Mouse (Mus musculus) liver, embryonic 16.5 days (tissue): ENCODE results near the gene Xpo6. TPM values are rescaled to one million over a fixed set of nuclear protein-coding genes. Genes with fewer than 3 reads are reported as not detected.

Source experiments
- ATAC-seq: fragments of 200-750 bp; cut with Nextera tagmentation; 2 replicates; pipeline ENCODE4 v1.8.0; 2017; ENCODE audit warnings: low read depth, mild to moderate bottlenecking, moderate number of reproducible peaks, moderate library complexity
- H3K27ac ChIP-seq: fragments of 300-500 bp; sonication (generic); 2 replicates; pipeline ENCODE4 v1.5.1; 2014; ENCODE audit warnings: mild to moderate bottlenecking, low read length
- H3K27me3 ChIP-seq: fragments of 300-500 bp; sonication (generic); 2 replicates; pipeline ENCODE4 v1.6.1; 2014; ENCODE audit warnings: low read depth, low read length, mixed read lengths; ENCODE audit not compliant: control insufficient read depth, insufficient read depth
- H3K36me3 ChIP-seq: fragments of 300-500 bp; sonication (generic); 2 replicates; pipeline ENCODE4 v1.6.1; 2014; ENCODE audit warnings: mild to moderate bottlenecking; ENCODE audit not compliant: control insufficient read depth, insufficient read depth
- H3K4me1 ChIP-seq: fragments of 300-500 bp; sonication (generic); 2 replicates; pipeline ENCODE4 v1.6.1; 2014; ENCODE audit warnings: low read depth, low read length, mixed read lengths; ENCODE audit not compliant: control insufficient read depth
- H3K4me2 ChIP-seq: fragments of 300-500 bp; sonication (generic); 2 replicates; pipeline ENCODE4 v1.6.1; 2014; ENCODE audit warnings: low read depth, low read length, mixed read lengths
- H3K4me3 ChIP-seq: fragments of 300-500 bp; sonication (generic); 2 replicates; pipeline ENCODE4 v1.5.1; 2014; ENCODE audit warnings: low read depth, mild to moderate bottlenecking, low read length
- H3K9ac ChIP-seq: fragments of 300-500 bp; sonication (generic); 2 replicates; pipeline ENCODE4 v1.6.1; 2014; ENCODE audit warnings: low read depth, low read length
- H3K9me3 ChIP-seq: fragments of 300-500 bp; sonication (generic); replicated peaks from 2 replicates; pipeline ENCODE4 v1.6.1; 2016; ENCODE audit warnings: low read length; ENCODE audit not compliant: control insufficient read depth
- WGBS: fragments of 180-500 bp; shearing (Covaris S2); extraction: QIAGEN DNeasy Blood & Tissue Kit; methylation state at CpG from one replicate; pipeline ENCODE4 v1.1.7; 2014; ENCODE audit not compliant: insufficient replicate concordance; 5-methylcytosine and 5-hydroxymethylcytosine counted together
- polyA plus RNA-seq: library from polyadenylated mRNA; unstranded; fragments of >200 nt; fragmentation: Nextera tagmentation; extraction: Ambion mirVana; gene quantifications from 2 replicates; pipeline ENCODE4 v1.2.1, GENCODE M21; 2015

Xpo6 gene
- polyA plus RNA-seq, 1 experiment from 2014 or later: 17.7 TPM

GRCm38 (mm10) chr7:126180956-126181355 lies 19.3 kb downstream of the Xpo6 start:
- Histone ChIP-seq H3K9me3 (no peaks in the 10 kb centered on the region), H3K9ac (no peak overlapping the region), H3K4me3 (no peak overlapping the region), H3K27me3 (no peaks in the 10 kb centered on the region), H3K4me1 (peaks cover 49% of the 10 kb centered on the region), H3K4me2 (no peak overlapping the region), H3K36me3 (no peaks in the 10 kb centered on the region), H3K27ac (peak overlapping the region; percentile 4; the same call in 1 of the 2 replicates)
- ATAC-seq: no peak
- 19% methylated on average over 3 of the region's 3 CpGs for WGBS

GRCm38 (mm10) chr7:126178804-126179203 lies 21.5 kb downstream of the Xpo6 start:
- no peaks in the 10 kb centered on the region for H3K9me3 ChIP-seq

GRCm38 (mm10) chr7:126175999-126176398 lies 24.3 kb downstream of the Xpo6 start:
- H3K4me3 ChIP-seq: no peak overlapping the region
- no peak overlapping the region for H3K27ac ChIP-seq
- H3K4me1 ChIP-seq: peaks cover 14% of the 10 kb centered on the region
- 80% methylated on average over 12 of the region's 12 CpGs for WGBS
- no peaks in the 10 kb centered on the region for H3K9me3 ChIP-seq
- no peak for ATAC-seq
- H3K27me3 ChIP-seq: no peaks in the 10 kb centered on the region
- H3K9ac ChIP-seq: no peak overlapping the region
- peaks cover 13% of the 10 kb centered on the region for H3K36me3 ChIP-seq
- H3K4me2 ChIP-seq: no peak overlapping the region

More at GRCm38 (mm10) chr7:126178804-126179203, 21.5 kb downstream of the Xpo6 start:
- Histone ChIP-seq H3K4me2 (no peak overlapping the region), H3K27ac (no peak overlapping the region), H3K4me1 (peaks cover 37% of the 10 kb centered on the region), H3K4me3 (no peak overlapping the region), H3K36me3 (0 out of 2 replicates have a peak, but pooled peaks cover 3% of the 10 kb centered on the region), H3K9ac (no peak overlapping the region), H3K27me3 (no peaks in the 10 kb centered on the region)
- ATAC-seq: no peak

- no peak overlapping the region; the same call in 1 of the 2 replicates for H3K27ac ChIP-seq
Observed at GRCm38 (mm10) chr7:126175456-126175855, 24.8 kb downstream of the Xpo6 start.

DNA sequence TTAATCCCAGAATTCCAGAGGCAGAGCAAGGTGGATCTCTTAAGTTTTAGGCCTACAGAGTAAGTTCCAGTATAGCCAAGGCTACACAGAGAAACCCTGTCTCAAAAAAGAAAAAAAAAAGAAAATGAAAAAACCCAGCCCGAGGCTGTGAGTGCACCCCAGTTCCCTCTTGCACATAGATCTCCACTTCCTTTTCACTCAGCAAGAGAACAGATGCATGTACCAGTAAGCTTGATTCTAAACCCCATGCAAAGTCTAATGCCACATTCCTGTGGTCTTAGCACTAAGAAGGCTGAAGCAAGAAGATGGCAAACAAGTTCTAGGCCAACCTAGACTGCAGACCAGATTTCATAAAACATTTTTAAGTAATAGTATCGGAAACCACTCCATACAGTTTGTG lies 25.4 kb downstream of the Xpo6 start:
- no peak overlapping the region; the same call in 1 of the 2 replicates for H3K27ac ChIP-seq
- no peaks in the 10 kb centered on the region for H3K9me3 ChIP-seq
- no peak overlapping the region for H3K9ac ChIP-seq
- H3K36me3 ChIP-seq: peaks cover 15% of the 10 kb centered on the region
- no peaks in the 10 kb centered on the region for H3K27me3 ChIP-seq
- H3K4me3 ChIP-seq: no peak overlapping the region
- ATAC-seq: no peak
- no peak overlapping the region for H3K4me2 ChIP-seq
- peaks cover 8% of the 10 kb centered on the region for H3K4me1 ChIP-seq
- 66% methylated on average over 2 of the region's 2 CpGs for WGBS

More at GRCm38 (mm10) chr7:126175456-126175855, 24.8 kb downstream of the Xpo6 start:
- ATAC-seq: no peak
- no peak overlapping the region for H3K4me3 ChIP-seq
- H3K4me2 ChIP-seq: no peak overlapping the region
- H3K9me3 ChIP-seq: no peaks in the 10 kb centered on the region
- no peak overlapping the region for H3K9ac ChIP-seq
- peaks cover 15% of the 10 kb centered on the region for H3K36me3 ChIP-seq
- H3K27me3 ChIP-seq: no peaks in the 10 kb centered on the region
- WGBS: 69% methylated on average over 7 of the region's 7 CpGs
- peaks cover 9% of the 10 kb centered on the region for H3K4me1 ChIP-seq

DNA sequence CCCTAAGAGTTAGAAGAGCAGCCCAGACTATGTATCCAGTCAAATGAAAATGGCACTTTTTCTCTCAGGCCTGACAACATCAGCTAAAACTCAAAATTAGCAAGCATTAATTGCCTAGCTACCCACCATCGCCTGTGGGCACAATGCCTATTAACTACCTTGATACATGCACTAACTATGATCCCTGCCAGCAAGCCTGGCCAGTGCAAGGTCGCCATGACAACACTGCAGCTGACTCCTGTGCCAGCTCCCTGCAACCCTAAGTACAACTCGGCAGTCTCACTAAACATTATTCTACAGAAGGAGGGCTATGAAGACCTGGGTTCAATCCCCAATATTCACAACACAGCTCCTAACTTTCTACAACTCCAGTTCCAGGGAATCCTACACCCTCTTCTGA lies 28.3 kb downstream of the Xpo6 start:
- Histone ChIP-seq H3K4me2 (no peak overlapping the region), H3K36me3 (peaks cover 18% of the 10 kb centered on the region), H3K4me1 (peaks cover 6% of the 10 kb centered on the region), H3K9me3 (no peaks in the 10 kb centered on the region), H3K4me3 (no peak overlapping the region), H3K27me3 (no peaks in the 10 kb centered on the region), H3K9ac (no peak overlapping the region), H3K27ac (no peak overlapping the region)
- WGBS: 73% methylated on average over 3 of the region's 3 CpGs
- ATAC-seq: no peak

GRCm38 (mm10) chr7:126168584-126168983 lies 31.7 kb downstream of the Xpo6 start:
- H3K9ac ChIP-seq: no peak overlapping the region
- no peak overlapping the region for H3K27ac ChIP-seq
- H3K4me2 ChIP-seq: no peak overlapping the region
- 41% methylated on average over 6 of the region's 6 CpGs for WGBS
- no peaks in the 10 kb centered on the region for H3K9me3 ChIP-seq
- ATAC-seq: no peak
- H3K4me3 ChIP-seq: no peak overlapping the region
- H3K4me1 ChIP-seq: peaks cover 5% of the 10 kb centered on the region
- H3K36me3 ChIP-seq: peaks cover 29% of the 10 kb centered on the region
- H3K27me3 ChIP-seq: no peaks in the 10 kb centered on the region

GRCm38 (mm10) chr7:126167426-126167825 lies 32.9 kb downstream of the Xpo6 start:
- 18% methylated on average over 3 of the region's 3 CpGs for WGBS
- no peak overlapping the region for H3K27ac ChIP-seq

DNA sequence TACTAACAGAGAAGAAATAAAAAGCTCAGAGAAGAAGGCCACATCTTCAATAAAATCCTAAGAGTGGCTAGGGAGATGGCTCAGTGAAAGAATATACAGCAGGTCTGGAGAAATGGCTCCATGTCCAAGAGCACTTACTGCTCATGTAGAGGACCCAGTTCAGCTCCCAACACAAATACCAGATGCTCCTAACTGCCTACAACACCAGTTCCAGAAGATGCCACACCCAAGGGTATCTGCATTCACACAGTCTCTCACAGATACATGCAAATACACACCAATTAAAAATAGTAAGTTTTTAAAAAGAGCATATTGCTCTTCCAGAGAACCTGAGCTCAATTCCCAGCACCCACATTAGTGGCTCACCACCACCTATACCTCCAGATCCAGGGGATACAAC lies 33.7 kb downstream of the Xpo6 start:
- peaks cover 21% of the 10 kb centered on the region for H3K36me3 ChIP-seq
- peaks cover 5% of the 10 kb centered on the region for H3K4me1 ChIP-seq
- H3K27me3 ChIP-seq: no peaks in the 10 kb centered on the region
- H3K9me3 ChIP-seq: no peaks in the 10 kb centered on the region
- H3K27ac ChIP-seq: no peak overlapping the region
- ATAC-seq: no peak
- H3K9ac ChIP-seq: no peak overlapping the region
- no peak overlapping the region for H3K4me3 ChIP-seq
- H3K4me2 ChIP-seq: no peak overlapping the region

More at GRCm38 (mm10) chr7:126167426-126167825, 32.9 kb downstream of the Xpo6 start:
- Histone ChIP-seq H3K36me3 (peaks cover 26% of the 10 kb centered on the region), H3K9me3 (no peaks in the 10 kb centered on the region), H3K4me3 (no peak overlapping the region), H3K4me2 (no peak overlapping the region), H3K9ac (no peak overlapping the region), H3K27me3 (no peaks in the 10 kb centered on the region), H3K4me1 (peaks cover 5% of the 10 kb centered on the region)
- ATAC-seq: no peak
